ENCODE assay signal across 9 mouse cellular contexts in genomic region chr9:121810081-121810821, GRCm38 (mm10). TPM values are rescaled to one million over a fixed set of nuclear protein-coding genes. Genes with fewer than 3 reads are reported as not detected.
A peak's percentile ranks its signal among the peaks of the same experiment; 100 is the strongest.
DNase-seq lines count a peak whose midpoint lies in the region; ATAC-seq lines count a peak whose summit lies in the region.
"Had no signal": no experiment of that assay in that cellular context is flagged by ENCODE, and none has a peak within 500 bp of the region (broad histone marks: within the 10 kb centered on the region; RNA-seq: fewer than 3 reads in every experiment).

No protein-coding gene starts in this region.

- no peaks in the 10 kb centered on the region for H3K36me3 ChIP-seq in hindbrain, embryonic 14.5 days (replicated peaks; ENCODE audit: control insufficient read depth, insufficient read depth)
- H3K36me3 ChIP-seq in kidney, embryonic 16.5 days (ENCODE audit: insufficient read depth, low read length), result no peaks in the 10 kb centered on the region

- H3K4me1 ChIP-seq in hindbrain, embryonic 14.5 days (replicated peaks; ENCODE audit: control insufficient read depth, insufficient read depth, low read length), result peaks cover 28% of the 10 kb centered on the region
- 0 out of 2 replicates have a peak, but pooled peaks cover 3% of the 10 kb centered on the region for H3K4me1 ChIP-seq in kidney, embryonic 16.5 days (ENCODE audit: insufficient read depth, low read length)

- no peak overlapping the region for H3K4me2 ChIP-seq in hindbrain, embryonic 14.5 days (replicated peaks)
- H3K4me2 ChIP-seq in kidney, embryonic 16.5 days (replicated peaks; ENCODE audit: low read depth, low read length), result no peak overlapping the region

- peak; percentile 32 for DNase-seq in embryo, embryonic 11 days
- no peak for DNase-seq in embryo, embryonic 10 days (ENCODE audit: low spot score)
- DNase-seq in cerebellum, postnatal 10 days, result peak; percentile 72 to 80
- DNase-seq in hindbrain, embryonic 14.5 days (ENCODE audit: low spot score), result peak; percentile 54
- DNase-seq in lung, postnatal 14 days, result peak; percentile 40
- peak; percentile 49 for DNase-seq in right cerebral cortex, postnatal 4 days
- no peak for DNase-seq in gastrocnemius, adult 18-20 months (ENCODE audit: low spot score)

- peak; percentile 74 for ATAC-seq in hindbrain, embryonic 14.5 days (ENCODE audit: low FRiP score)
- ATAC-seq in kidney, embryonic 16.5 days (ENCODE audit: low FRiP score, low TSS enrichment), result no peak

- WGBS in hindbrain, embryonic 14.5 days, result 13% methylated on average over 15 of the region's 15 CpGs
- WGBS in kidney, embryonic 16.5 days, result 23% methylated on average over 15 of the region's 15 CpGs

- no peak overlapping the region for H3K4me3 ChIP-seq in hindbrain, embryonic 14.5 days (replicated peaks; ENCODE audit: low read length)
- no peak overlapping the region for H3K4me3 ChIP-seq in kidney, embryonic 16.5 days (ENCODE audit: low read length)
- H3K4me3 ChIP-seq: megakaryocyte, embryonic 14.5 days had no signal

- H3K27ac ChIP-seq in hindbrain, embryonic 14.5 days, result peak overlapping the region; percentile 62
- H3K27ac ChIP-seq in kidney, embryonic 16.5 days (ENCODE audit: low read length), result no peak overlapping the region

- no peak overlapping the region for H3K9ac ChIP-seq in hindbrain, embryonic 14.5 days
- H3K9ac ChIP-seq in kidney, embryonic 16.5 days (replicated peaks; ENCODE audit: low read length), result no peak overlapping the region

- no peaks in the 10 kb centered on the region for H3K27me3 ChIP-seq in hindbrain, embryonic 14.5 days (ENCODE audit: control insufficient read depth, insufficient read depth, low read length)
- no peaks in the 10 kb centered on the region for H3K27me3 ChIP-seq in kidney, embryonic 16.5 days (ENCODE audit: insufficient read depth, low read length)

- no peaks in the 10 kb centered on the region for H3K9me3 ChIP-seq in hindbrain, embryonic 14.5 days (ENCODE audit: control insufficient read depth, low read length)
- no peaks in the 10 kb centered on the region for H3K9me3 ChIP-seq in kidney, embryonic 16.5 days (ENCODE audit: low read length)
- H3K9me3 ChIP-seq: megakaryocyte, embryonic 14.5 days had no signal

RNA-seq across cellular contexts. Expression of gene Hhatl, which starts 17.9 kb away (rescaled TPM):
- 0.31 TPM in 1 of 2 replicates, not detected in the other for polyA plus RNA-seq in hindbrain, embryonic 14.5 days (2014; fragmentation: Nextera tagmentation; extraction: Ambion mirVana)
- 0.50 and 0.56 TPM in 2 replicates for polyA plus RNA-seq in kidney, embryonic 16.5 days (2015; fragmentation: Nextera tagmentation; extraction: Ambion mirVana)
- 100 to 1,000 TPM; 125 to 145 TPM for total RNA-seq in gastrocnemius, adult 18-20 months (2021)

RNA-seq across cellular contexts. Expression of gene Ccdc13, which starts 29.0 kb away (rescaled TPM):
- 1.9 and 2.2 TPM in 2 replicates for polyA plus RNA-seq in hindbrain, embryonic 14.5 days (2014; fragmentation: Nextera tagmentation; extraction: Ambion mirVana)
- polyA plus RNA-seq in kidney, embryonic 16.5 days (2015; fragmentation: Nextera tagmentation; extraction: Ambion mirVana), result 0.58 and 0.71 TPM in 2 replicates
- under 1 TPM in 1 of 2 experiments, not detected in 1; 0.17 TPM for total RNA-seq in gastrocnemius, adult 18-20 months (2021)

RNA-seq across cellular contexts. Expression of gene Klhl40, which starts 32.8 kb away (rescaled TPM):
- polyA plus RNA-seq in hindbrain, embryonic 14.5 days (2014; fragmentation: Nextera tagmentation; extraction: Ambion mirVana), result 1.6 and 2.3 TPM in 2 replicates
- 0.72 and 0.99 TPM in 2 replicates for polyA plus RNA-seq in kidney, embryonic 16.5 days (2015; fragmentation: Nextera tagmentation; extraction: Ambion mirVana)
- 100 to 1,000 TPM; 121 to 228 TPM for total RNA-seq in gastrocnemius, adult 18-20 months (2021)

RNA-seq across cellular contexts. Expression of gene Higd1a, which starts 47.9 kb away (rescaled TPM):
- polyA plus RNA-seq in hindbrain, embryonic 14.5 days (2014; fragmentation: Nextera tagmentation; extraction: Ambion mirVana), result 146 and 158 TPM in 2 replicates
- polyA plus RNA-seq in kidney, embryonic 16.5 days (2015; fragmentation: Nextera tagmentation; extraction: Ambion mirVana), result 120 and 142 TPM in 2 replicates
- total RNA-seq in gastrocnemius, adult 18-20 months (2021), result 10 to 100 TPM; 82.9 to 95.7 TPM

RNA-seq across cellular contexts. Expression of gene Zfp651, which starts 51.1 kb away (rescaled TPM):
- polyA plus RNA-seq in hindbrain, embryonic 14.5 days (2014; fragmentation: Nextera tagmentation; extraction: Ambion mirVana), result 19.1 and 21.5 TPM in 2 replicates
- polyA plus RNA-seq in kidney, embryonic 16.5 days (2015; fragmentation: Nextera tagmentation; extraction: Ambion mirVana), result 8.1 and 9.5 TPM in 2 replicates
- 100 to 1,000 TPM; 123 to 131 TPM for total RNA-seq in gastrocnemius, adult 18-20 months (2021)

Comparison
In these comparisons a context has a peak if more than half of its experiments do, and no peak if none do; other contexts are left out.
1. DNase-seq: peak in embryo, embryonic 11 days (single experiment), cerebellum, postnatal 10 days (2 of 2), hindbrain, embryonic 14.5 days (single experiment), lung, postnatal 14 days (single experiment) and right cerebral cortex, postnatal 4 days (single experiment); none in embryo, embryonic 10 days (single experiment) and gastrocnemius, adult 18-20 months (single experiment).